Comparison of ENCODE assay signal across 8 mouse cellular contexts in genomic region chr14:11774476-11775037, GRCm38 (mm10).
DNase-seq lines count a peak whose midpoint lies in the region; ATAC-seq and TF ChIP-seq lines count a peak whose summit lies in the region.
"Had no signal": no experiment of that assay in that cellular context is flagged by ENCODE, and none has a peak within 500 bp of the region (broad histone marks: within the 10 kb centered on the region; RNA-seq: fewer than 3 reads in every experiment).

No protein-coding gene starts in this region.

- H3K36me3 ChIP-seq in heart, adult 2 months (ENCODE audit: control insufficient read depth, insufficient read depth, low read length): peaks cover 2% of the 10 kb centered on the region; the same call in 1 of the 2 replicates
- H3K36me3 ChIP-seq in midbrain, embryonic 11.5 days (ENCODE audit: control insufficient read depth, insufficient read depth, low read length): no peaks in the 10 kb centered on the region
- H3K36me3 ChIP-seq in midbrain, embryonic 15.5 days (replicated peaks): no peaks in the 10 kb centered on the region
- H3K36me3 ChIP-seq in heart, embryonic 15.5 days: no peaks in the 10 kb centered on the region
- H3K36me3 ChIP-seq: liver, embryonic 15.5 days had no signal

- no peaks in the 10 kb centered on the region for H3K9me3 ChIP-seq in midbrain, embryonic 11.5 days (ENCODE audit: control insufficient read depth, low read length)
- no peaks in the 10 kb centered on the region for H3K9me3 ChIP-seq in midbrain, embryonic 15.5 days
- no peaks in the 10 kb centered on the region; the same call in 1 of the 2 replicates for H3K9me3 ChIP-seq in heart, embryonic 15.5 days (replicated peaks)
- H3K9me3 ChIP-seq: liver, embryonic 15.5 days had no signal

- H3K27me3 ChIP-seq in heart, adult 2 months (ENCODE audit: control insufficient read depth, insufficient read depth, low read length): no peaks in the 10 kb centered on the region
- H3K27me3 ChIP-seq in midbrain, embryonic 11.5 days (ENCODE audit: control insufficient read depth, insufficient read depth, low read length): no peaks in the 10 kb centered on the region
- H3K27me3 ChIP-seq in midbrain, embryonic 15.5 days (replicated peaks): no peaks in the 10 kb centered on the region
- H3K27me3 ChIP-seq in heart, embryonic 15.5 days: no peaks in the 10 kb centered on the region
- H3K27me3 ChIP-seq: liver, embryonic 15.5 days had no signal

- no peak for TF ChIP-seq CTCF in heart, adult 2 months (IDR thresholded peaks at IDR 0.05)

- peak overlapping the region; percentile 75 for H3K27ac ChIP-seq in heart, adult 2 months
- H3K27ac ChIP-seq in midbrain, embryonic 11.5 days (ENCODE audit: low read depth, low read length): no peak overlapping the region
- H3K27ac ChIP-seq in midbrain, embryonic 15.5 days: no peak overlapping the region
- H3K27ac ChIP-seq in heart, embryonic 15.5 days: peak overlapping the region; percentile 38

- TF ChIP-seq EP300 in heart, adult 2 months (IDR thresholded peaks at IDR 0.05; ENCODE audit: insufficient read depth, low read depth, low read length): no peak

- H3K4me1 ChIP-seq in heart, adult 2 months (ENCODE audit: control insufficient read depth, insufficient read depth, low read length): peaks cover 12% of the 10 kb centered on the region
- H3K4me1 ChIP-seq in midbrain, embryonic 11.5 days (ENCODE audit: control insufficient read depth, insufficient read depth, low read length): peaks cover 15% of the 10 kb centered on the region
- peaks cover 24% of the 10 kb centered on the region for H3K4me1 ChIP-seq in midbrain, embryonic 15.5 days
- peaks cover 35% of the 10 kb centered on the region for H3K4me1 ChIP-seq in heart, embryonic 15.5 days (replicated peaks)
- H3K4me1 ChIP-seq: liver, embryonic 15.5 days had no signal

- H3K4me2 ChIP-seq in midbrain, embryonic 11.5 days: no peak overlapping the region
- no peak overlapping the region for H3K4me2 ChIP-seq in midbrain, embryonic 15.5 days
- H3K4me2 ChIP-seq in heart, embryonic 15.5 days: no peak overlapping the region
- H3K4me2 ChIP-seq: liver, embryonic 15.5 days had no signal

- H3K4me3 ChIP-seq in heart, adult 2 months: no peak overlapping the region
- H3K4me3 ChIP-seq in midbrain, embryonic 11.5 days (ENCODE audit: low read depth, low read length): no peak overlapping the region
- H3K4me3 ChIP-seq in midbrain, embryonic 15.5 days: no peak overlapping the region
- no peak overlapping the region for H3K4me3 ChIP-seq in heart, embryonic 15.5 days
- H3K4me3 ChIP-seq: liver, embryonic 15.5 days had no signal

- intact Hi-C loops in heart, adult 2 months (cut with DNase I): no loop called here
- intact Hi-C loops in heart, postnatal 36 days (cut with DNase I): no loop called here

- no peak for TF ChIP-seq POLR2A in heart, adult 2 months (IDR thresholded peaks at IDR 0.05; ENCODE audit: insufficient read depth, low read depth, low read length)

- DNase-seq in heart, adult 2 months: no peak
- no peak for DNase-seq in heart, postnatal 36 days
- DNase-seq in midbrain, embryonic 11.5 days (ENCODE audit: low spot score, missing footprints): peak; percentile 84
- no peak for DNase-seq in right cerebral cortex, adult 2 months (ENCODE audit: low spot score in 2 of 2)
- no peak for DNase-seq in right cerebral cortex, postnatal 14 days

- H3K9ac ChIP-seq in heart, adult 2 months (ENCODE audit: low read depth, low read length): no peak overlapping the region
- no peak overlapping the region for H3K9ac ChIP-seq in midbrain, embryonic 11.5 days (ENCODE audit: low read length)
- no peak overlapping the region for H3K9ac ChIP-seq in midbrain, embryonic 15.5 days
- no peak overlapping the region for H3K9ac ChIP-seq in heart, embryonic 15.5 days
- H3K9ac ChIP-seq: liver, embryonic 15.5 days had no signal

- WGBS in heart, adult 2 months: 47% methylated on average over 4 of the region's 4 CpGs
- 44% methylated on average over 4 of the region's 4 CpGs for whole genome bisulfite sequencing in midbrain, embryonic 11.5 days
- 48% methylated on average over 4 of the region's 4 CpGs for WGBS in midbrain, embryonic 15.5 days
- WGBS in heart, embryonic 15.5 days: 25% methylated on average over 4 of the region's 4 CpGs

- ATAC-seq in midbrain, embryonic 11.5 days (ENCODE audit: low FRiP score): no peak
- ATAC-seq in midbrain, embryonic 15.5 days (replicated peaks): no peak
- ATAC-seq in heart, embryonic 15.5 days (replicated peaks; ENCODE audit: insufficient number of reproducible peaks, insufficient read depth, low FRiP score, low read depth): no peak

- H3K79me2 ChIP-seq in heart, adult 2 months (replicated peaks; ENCODE audit: control insufficient read depth, insufficient read depth, low read length): peaks cover 2% of the 10 kb centered on the region; the same call in 1 of the 2 replicates

Comparison
In these comparisons a context has a peak if more than half of its experiments do, and no peak if none do; other contexts are left out.
1. H3K27ac ChIP-seq: peak in heart, adult 2 months (single experiment) and heart, embryonic 15.5 days (single experiment); none in midbrain, embryonic 11.5 days (single experiment) and midbrain, embryonic 15.5 days (single experiment).